Mouse (Mus musculus) gastrocnemius, postnatal 14 days (tissue): ENCODE results near the gene Palm. TPM values are rescaled to one million over a fixed set of nuclear protein-coding genes. Genes with fewer than 3 reads are reported as not detected.

Experiments
- DNase-seq: peaks from one replicate; pipeline ENCODE4 v3.0.0; 2021; ENCODE audit warnings: mixed read lengths
- intact Hi-C: fragments of 180-260 bp; cut with DNase I; formaldehyde crosslinking; loops from one replicate; pipeline ENCODE4 v1.15.1; 2025; ENCODE audit warnings: low total_unique reads
- total RNA-seq, 2 experiments: library from RNA; stranded (reverse); gene quantifications; 2 replicates each; pipeline ENCODE4 v1.2.3; 2021

Palm gene
- total RNA-seq, 2 experiments from 2014 or later = 25.7 to 33.5 TPM

DNA sequence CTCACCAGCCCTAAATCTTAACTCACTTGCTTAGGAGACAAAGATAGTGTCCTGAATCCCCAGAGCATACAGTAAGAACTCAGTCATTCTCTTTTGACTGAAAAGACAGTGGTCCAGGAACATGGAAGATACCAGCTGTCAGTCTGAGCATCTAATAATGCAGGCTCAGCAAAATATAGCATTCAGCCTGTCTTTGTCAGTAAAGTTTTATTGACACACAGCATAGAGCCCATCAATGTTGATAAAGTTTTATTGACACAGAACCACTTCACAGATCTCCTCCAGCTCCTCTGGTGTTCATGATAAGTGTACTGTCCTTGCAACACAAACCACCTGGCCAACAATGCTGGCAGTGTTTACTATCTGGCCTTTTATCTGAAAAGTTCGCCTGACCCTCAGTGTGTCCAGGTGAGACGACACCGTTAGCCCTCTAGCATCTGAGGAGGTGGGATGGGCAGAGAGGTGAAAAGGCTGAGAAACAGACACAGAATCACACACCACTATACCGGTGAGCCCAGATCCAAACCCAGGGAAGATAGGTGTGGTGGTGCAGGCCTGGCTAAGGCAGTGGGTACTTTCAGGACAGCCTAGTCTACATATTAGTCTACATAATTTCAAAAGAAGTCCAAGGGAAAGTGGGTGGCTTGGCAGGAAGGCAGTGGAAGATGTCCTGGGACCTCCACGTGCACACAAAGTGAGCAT, 882 bp upstream of the Palm start:
- intact Hi-C loops = no loop called here
- no peak for DNase-seq

DNA sequence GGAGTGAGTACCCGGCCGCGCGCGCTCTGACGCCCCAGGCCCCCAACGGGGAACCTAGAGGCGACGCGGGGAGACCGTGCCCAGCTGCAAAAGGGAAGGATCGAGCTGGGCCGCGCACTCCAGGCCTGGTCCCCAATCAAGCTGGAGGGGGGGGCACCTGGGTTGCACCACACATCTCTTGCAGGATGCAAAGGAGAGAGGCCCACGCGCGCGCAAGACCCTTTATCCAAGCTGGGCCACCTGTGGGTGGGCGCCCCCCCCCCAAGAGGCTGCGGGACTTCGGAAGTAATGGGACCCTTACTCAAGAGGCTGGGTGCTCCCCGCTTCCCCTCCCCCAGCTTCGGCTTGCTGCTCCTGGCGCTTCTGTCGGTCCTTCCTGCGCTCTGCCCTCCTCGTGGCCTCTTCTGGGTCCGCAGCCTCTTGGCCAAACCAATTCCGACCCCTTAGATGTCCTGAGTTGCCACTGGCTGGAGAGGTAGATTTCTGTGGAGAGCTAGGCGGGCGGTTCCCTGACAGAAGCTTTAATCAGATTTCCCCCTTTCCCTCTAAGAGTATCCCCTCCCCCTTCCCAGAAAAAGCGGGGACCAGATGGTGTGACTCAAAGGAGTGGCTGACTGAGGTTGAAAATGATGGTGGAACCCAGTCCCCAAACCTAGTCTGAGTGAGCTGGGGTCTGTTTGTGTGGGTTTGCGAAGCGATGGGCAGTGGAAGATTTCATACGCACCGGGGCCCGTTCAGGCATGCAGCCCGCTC, 542 bp downstream of the Palm start:
- DNase-seq = no peak
- intact Hi-C loops = no loop called here

DNA sequence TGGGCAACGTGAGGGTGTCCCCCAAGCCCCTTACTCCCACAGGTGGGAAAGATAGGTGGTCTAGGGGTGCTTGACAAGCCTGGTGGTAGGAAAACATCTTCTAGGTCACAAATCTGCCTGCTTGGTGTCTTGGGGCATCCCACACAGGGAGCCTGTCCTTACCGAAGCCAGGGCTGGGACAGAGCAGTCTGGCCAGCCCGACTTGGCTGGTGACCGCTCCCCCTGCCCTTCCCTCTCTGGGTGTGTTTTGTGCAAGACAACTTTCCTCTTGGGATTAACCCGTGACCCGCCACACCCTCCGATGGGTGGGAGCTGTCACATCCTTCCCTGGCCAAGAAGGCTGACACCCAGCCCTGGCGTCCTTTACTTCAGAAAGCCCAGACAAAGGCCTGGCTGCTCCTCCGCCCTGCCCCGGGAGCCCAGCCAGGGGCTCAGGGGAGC, 1.1 kb downstream of the Palm start:
- peak; percentile 84 for DNase-seq
- intact Hi-C loops = no loop called here

DNA sequence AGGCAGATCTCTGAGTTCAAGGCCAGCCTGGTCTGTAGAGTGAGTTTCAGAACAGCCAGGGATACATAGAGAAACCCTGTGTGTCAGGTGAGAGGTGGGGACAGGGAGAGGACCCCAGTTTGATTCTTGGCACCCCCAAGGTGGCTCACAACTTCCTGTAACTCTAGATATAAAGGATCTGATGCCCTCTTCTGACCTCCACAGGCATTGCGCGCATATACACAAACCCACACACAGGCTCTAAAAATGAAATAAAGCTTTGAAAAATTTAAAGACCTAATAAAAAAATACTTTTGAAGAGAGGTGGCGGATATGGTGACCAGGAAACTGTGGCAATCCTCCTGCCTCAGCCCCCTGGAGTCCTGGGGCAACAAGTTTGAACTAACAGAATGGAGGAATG, 2.5 kb downstream of the Palm start:
- intact Hi-C loops = no loop called here
- no peak for DNase-seq

DNA sequence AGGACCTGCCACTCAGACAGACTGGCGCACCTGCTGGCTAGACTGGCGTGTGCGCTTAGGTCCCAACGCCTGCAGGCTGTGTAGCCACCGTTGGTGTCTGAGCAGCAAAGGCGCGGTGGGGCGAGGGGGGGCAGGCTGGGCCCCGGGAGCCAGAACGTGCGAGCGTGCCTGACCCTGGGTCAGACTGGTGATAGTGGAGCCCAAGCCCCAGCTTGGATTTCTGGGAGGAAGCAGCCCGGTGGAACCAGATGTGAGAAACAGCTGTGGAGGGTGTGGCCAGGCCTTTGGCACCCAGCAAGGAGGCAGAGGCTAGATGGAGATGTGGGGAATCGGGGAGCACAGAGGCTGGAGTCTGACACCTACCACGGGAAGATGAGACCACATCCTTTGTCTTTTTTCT, 4.0 kb downstream of the Palm start:
- intact Hi-C loops = no loop called here
- DNase-seq = peak; percentile 49

DNA sequence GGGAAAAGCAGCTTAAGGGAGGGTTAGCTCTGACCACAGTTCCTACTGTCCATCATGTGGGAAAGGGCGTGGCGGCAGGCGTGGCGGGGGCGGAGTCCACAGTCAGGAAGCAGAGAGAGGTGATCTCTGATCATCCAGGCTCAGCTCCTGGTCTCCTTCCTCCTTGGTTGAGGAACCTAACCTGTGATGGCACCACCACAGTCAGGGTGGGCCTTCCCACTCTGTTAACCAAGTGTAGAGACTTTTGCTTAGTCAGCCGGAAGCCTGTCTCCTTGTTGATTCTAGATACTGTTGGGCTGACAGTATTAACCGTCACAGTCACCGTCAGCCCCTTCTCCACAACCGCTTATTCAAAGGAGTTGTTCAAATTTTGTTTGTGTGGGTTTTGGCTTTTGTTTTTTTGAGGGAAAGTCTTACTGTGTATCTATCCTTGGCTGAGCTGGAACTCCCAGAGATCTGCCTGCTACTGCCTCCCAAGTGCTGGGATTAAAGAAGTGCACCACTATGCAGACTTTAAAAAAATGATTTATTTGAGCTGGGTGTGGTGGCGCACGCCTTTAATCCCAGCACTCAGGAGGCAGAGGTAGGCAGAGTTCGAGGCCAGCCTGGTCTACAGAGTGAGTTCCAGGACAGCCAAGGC, 5.0 kb downstream of the Palm start:
- intact Hi-C loops = no loop called here
- no peak for DNase-seq

DNA sequence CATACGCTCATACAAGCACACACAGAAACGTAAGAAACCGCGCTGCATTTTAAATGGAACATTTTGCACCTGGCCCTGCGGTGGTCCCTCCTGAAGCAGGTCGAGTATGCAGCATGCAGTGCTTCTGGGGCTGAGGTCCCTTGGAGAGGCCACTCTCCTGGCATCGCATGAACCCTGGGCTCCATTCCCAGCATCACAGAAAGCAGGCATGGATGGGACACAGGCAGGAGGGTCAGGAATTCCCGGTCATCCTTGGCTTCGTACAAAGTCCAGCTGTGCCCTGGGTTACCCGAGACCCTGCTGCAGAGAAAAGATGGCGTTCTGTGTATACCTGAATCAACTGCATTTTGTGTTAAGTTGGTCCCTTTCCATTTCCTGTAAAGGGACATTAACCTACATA, 7.1 kb downstream of the Palm start:
- intact Hi-C loops = no loop called here
- DNase-seq = no peak

DNA sequence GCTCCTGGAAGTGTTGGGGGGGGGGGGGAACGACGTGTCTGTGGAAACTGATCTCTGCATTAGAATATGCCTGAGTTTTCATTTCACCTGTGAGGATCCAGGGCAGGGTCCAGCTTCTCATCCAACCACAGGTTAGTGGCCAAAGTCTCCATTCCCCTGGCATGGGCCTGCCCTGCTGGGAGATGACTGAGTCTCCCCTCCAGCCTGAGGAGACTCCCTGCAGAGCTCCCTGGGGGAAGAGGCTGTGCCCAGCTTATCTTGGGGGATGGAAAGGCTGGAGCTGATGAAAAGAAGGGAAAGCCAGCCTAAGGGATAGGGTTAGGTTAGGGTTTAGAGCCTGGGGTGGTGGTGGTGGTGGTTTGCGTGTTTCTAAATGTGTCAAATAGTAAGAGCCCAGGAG, 8.5 kb downstream of the Palm start:
- intact Hi-C loops = no loop called here
- DNase-seq = no peak

DNA sequence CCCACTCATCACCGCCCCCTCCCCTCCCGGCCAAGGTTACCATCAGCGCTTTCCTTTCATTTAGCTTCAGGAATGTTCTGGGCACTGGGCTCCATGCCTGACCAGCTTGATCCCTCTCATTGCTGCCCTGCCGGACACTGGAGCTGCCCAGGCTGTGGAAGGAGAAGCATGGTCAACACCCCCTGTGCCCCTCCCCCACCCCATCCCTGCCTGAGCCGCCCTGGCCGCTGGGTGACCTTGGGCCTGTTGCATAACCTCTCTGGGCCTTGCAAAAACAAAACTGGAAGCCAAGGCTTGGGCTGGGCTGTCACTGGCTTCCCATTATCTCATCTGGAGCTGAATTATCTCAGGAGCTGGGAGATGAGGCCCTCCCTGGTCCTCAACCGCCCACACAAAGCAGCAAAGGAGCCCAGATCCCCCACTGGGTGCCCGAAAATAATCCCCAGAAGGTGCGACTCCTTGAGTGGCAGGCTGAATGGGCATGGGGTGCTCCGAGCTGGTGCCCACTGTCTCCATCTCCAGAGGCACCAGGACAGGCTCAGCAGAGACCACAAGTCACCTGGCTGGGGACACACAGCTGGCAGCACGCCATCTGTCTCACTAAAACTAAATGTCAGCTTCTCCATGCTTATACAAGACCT, 9.1 kb downstream of the Palm start:
- intact Hi-C loops = no loop called here
- peak; percentile 69 for DNase-seq

DNA sequence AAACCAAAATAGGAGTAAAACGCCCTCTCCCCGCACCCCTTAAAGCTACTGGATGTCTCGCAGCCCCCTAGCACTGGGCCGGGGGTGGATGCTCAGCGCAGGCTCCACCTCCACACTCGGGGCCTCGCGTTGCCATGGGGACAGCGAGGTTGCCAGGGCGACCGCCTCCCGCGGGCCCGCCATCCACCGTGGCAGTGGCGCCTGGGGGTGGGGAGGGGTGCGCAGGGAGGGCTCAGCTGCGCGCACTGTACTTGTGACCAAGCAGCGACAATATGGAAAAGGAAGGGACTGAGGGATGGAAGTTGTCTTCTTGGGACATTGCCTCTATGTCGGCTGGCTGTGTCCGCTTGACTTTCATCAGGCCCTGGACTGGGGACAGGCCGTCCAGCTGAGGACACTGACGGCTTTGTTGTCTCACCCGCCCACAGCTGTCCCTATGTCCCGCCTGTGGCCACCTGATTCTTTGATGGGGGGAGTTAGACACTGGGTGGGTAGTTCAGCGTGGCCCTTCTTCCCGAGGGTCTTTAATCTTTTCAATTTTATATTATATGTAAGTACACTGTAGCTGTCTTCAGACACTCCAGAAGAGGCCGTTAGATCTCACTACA, 10.4 kb downstream of the Palm start:
- DNase-seq = no peak
- intact Hi-C loops = no loop called here

DNA sequence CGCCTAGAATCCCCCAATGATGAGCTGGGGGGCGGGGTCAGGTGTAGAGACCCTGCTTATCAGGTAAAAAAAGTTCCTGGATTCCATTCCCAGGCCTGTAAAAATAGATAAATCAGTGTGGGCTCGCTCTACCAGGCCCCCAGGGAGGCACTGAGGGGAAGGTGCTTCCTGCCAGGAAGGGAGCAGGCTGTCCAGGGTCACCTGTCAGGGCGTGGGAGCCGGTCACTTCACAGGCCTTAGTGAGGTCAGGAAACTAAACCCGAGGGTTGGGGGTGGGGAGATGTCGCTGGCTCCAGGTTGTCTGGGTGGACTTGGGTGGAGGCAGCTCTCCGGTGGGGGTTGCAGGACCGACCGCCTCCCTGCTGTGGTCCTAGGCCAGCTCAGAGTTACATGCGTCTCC, 12.3 kb downstream of the Palm start:
- DNase-seq = no peak
- intact Hi-C loops = no loop called here

DNA sequence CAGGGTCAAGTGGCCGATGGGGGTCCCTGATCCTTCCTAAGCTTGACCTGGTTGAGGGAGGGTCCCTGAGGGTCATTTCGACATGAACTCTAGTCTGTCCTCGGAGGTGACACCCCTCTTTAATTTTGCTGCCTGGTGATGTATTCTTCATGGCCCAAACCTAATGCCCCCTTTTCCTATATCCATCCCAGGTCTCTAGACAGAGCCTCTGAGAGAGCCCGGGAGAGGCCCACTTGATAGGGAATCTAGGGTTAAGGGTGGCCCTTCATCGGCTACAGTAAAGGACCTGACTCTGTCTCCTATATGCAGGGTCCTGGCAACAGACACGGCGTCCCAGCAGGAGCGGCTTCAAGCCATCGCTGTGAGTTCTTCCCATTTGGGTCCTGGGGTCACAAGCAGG, 13.0 kb downstream of the Palm start:
- no peak for DNase-seq
- intact Hi-C loops = no loop called here

DNA sequence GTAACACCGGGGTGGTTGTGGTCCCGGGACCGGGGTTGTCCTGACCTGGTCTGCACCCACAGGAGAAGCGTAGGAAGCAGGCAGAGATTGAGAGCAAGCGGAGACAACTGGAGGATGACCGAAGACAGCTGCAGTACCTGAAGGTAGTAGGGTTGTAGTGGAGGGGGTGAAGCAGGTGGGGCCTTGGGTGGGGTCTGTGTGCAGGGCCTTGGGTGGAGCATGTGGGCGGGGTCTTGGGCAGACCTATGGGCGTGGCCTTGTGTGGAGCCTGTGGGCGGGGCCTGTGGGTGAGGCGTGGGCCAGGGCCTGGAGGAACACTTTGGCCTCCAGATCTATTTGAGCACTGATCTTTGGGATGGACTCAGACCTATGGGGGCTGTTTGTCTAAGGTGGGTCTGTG, 13.6 kb downstream of the Palm start:
- intact Hi-C loops = no loop called here
- no peak for DNase-seq

DNA sequence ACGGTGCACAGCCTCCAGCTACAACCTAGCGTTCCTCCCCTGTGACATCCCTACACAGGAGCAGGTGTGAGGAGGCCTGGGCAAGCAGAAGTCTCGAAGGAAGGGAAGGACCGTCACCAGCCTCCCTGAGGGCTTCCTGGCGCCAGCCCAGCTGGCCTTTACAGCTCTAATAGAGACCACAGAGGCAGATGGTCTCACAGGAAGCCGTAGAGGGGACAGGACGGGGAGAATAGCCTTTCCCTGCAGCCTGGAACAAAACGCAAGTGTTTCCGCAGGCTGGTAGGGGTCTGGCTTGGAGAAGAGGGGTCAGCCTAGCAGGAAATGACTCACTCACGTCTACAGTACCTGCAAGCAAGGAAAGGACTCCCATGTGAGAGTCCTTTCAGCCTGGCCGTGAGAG, 14.5 kb downstream of the Palm start:
- intact Hi-C loops = no loop called here

DNA sequence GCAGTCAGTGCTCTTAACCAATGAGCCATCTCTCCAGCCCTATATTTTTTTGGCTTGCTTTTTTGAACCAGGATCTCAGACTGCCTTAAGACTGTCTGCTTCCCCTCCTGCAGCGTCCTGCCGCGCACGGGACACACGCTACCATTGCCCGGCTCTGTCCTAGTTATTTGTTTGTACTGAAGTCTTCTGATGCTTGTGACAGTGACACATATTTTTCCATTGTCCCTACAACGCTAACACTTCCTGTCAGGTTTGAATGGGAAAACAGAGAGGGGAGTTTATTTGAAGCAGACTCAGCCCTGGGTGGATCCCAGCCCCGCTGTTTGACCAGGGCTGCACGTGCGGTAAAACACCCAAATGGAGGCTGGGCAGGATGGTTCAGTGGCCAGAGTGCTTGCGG, 15.4 kb downstream of the Palm start:
- DNase-seq = no peak
- intact Hi-C loops = no loop called here

More for the DNA sequence above, 14.5 kb downstream of the Palm start:
- DNase-seq = no peak

DNA sequence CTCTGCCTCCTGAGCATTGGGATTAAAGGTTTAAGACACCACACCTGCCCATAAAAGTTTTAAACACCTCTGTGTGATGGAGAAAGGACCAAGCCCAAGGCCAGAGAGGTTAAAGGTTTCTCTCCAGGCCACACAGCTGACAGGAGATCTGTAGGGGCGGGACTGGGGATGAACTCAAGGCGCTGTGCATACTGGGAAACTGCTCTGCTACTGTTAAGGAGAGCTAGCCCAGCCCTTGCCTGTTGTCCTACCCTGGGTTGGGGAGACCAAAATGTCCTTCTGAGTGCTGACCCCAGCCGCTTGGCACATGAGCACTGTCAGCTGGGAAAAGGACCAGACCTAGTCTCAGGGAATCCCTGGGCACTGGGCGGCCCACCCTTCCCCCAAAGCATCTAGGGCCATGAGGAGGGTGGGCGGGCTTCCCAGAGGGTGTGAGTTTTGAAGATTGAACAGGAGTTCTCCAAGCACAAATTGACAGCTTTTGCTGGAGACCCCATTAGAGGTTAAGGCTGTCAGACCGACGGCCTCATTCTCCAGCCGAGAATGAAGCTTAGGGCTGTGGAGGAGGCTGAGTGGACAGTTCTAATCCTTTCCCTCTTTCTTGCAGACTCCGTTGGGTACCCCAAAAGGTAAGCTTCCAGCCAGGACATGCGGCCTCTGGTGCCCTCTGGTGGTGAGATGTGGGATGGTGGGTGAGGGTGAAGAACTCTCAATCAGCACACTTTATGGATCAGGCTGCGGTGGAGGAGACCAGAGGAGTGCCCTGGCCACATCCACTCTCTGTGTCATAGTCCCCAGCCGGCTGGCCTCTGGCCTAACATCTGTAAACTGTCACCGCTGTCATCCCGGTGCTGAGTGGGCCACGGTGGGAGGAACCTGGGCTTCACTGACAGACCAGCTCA, 18.6 kb downstream of the Palm start:
- peak; percentile 72 for DNase-seq
- intact Hi-C loops = no loop called here

DNA sequence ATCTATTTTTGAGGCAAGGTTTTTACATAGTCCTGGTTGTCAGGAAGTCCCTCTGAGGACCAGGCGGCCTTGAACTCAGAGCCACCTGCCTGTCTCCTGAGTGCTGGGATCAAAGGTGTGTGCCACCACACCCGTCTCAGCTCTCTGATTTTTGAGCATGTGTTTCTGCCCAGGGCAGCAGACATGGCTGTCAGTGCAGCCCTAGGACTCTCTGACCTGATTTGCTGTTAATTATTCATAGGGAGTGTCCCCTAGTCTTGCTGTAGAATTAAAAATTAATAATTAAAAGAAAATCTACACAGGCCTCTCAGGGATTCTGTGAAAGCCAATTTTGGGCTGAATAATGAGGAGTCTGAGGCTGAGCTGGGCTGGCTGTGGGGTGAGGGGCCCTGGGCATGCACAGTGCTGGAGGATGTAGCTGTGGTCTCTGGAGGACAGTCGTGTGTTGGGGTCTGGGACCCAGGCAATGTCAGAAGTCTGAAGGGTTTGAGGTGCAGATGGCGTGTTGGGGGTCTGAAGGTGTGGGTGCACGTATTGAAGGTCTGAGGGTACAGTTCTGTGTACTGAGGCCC, 21.0 kb downstream of the Palm start:
- intact Hi-C loops = no loop called here
- DNase-seq = no peak

DNA sequence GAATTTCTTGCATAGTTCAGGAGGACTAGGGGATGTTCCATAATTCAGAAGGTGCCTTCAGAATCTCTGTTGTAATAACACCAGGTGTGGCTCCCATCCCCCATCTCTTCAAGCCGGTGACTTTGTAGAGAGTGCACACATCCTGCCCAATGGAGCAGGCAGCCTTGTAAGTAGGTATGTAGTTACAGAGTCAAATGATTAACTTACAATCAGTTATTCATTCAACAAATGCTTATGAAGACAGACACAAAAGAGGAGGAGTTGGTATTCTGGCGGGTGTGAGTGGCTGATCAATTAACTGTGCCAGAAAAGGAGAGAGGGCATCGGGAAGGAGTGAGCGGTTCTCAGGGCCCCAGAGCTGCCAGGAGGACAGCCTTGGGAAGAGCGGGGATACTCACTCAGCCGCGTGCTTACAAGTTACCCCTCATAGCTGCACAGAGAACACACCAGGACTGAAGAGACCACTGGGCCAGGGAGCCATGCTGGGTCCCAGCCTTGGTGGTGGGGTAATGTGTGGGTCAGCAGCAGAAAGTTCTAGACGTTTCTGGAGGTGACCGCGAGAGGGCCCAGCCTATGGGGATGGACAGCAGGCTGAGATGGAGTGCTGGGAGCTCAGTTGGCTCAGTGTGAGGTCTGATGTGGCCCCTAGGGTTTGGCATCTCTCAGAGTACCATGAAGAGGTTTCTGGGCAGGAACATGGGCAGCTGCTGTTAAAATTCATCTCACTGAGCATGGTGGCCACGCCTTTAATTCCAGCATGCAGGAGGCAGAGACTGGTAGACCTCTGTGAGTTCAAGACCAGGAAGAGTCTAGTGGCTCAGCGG, 22.5 kb downstream of the Palm start:
- intact Hi-C loops = no loop called here
- no peak for DNase-seq
